Mouse (Mus musculus): ENCODE results near the gene Ppp2r5b. TPM values are rescaled to one million over a fixed set of nuclear protein-coding genes. Genes with fewer than 3 reads are reported as not detected.
A peak's percentile ranks its signal among the peaks of the same experiment; 100 is the strongest.

Ppp2r5b gene
- polyA plus RNA-seq, 2 experiments from 2014 or later, result 1.4 to 1.5 TPM

GRCm38 (mm10) chr19:6268670-6269132, 33.0 kb upstream of the Ppp2r5b start:
- no peak for ATAC-seq

- ATAC-seq, result peak; percentile 84
Measured at GRCm38 (mm10) chr19:6268170-6268528, 32.5 kb upstream of the Ppp2r5b start.

GRCm38 (mm10) chr19:6267306-6268169, 31.9 kb upstream of the Ppp2r5b start:
- ATAC-seq, result no peak

- no peak for ATAC-seq
Measured at GRCm38 (mm10) chr19:6265727-6266182, 30.1 kb upstream of the Ppp2r5b start.

- ATAC-seq, result no peak
Measured at GRCm38 (mm10) chr19:6264945-6265344, 29.3 kb upstream of the Ppp2r5b start.

- ATAC-seq, result no peak
Measured at GRCm38 (mm10) chr19:6264200-6264599, 28.5 kb upstream of the Ppp2r5b start.

- ATAC-seq, result no peak
Measured at GRCm38 (mm10) chr19:6262839-6263433, 27.3 kb upstream of the Ppp2r5b start.

GRCm38 (mm10) chr19:6262222-6262621, 26.6 kb upstream of the Ppp2r5b start:
- no peak for ATAC-seq

GRCm38 (mm10) chr19:6261379-6261778, 25.7 kb upstream of the Ppp2r5b start:
- no peak for ATAC-seq

- ATAC-seq, result no peak
Measured at GRCm38 (mm10) chr19:6260946-6261345, 25.3 kb upstream of the Ppp2r5b start.

- ATAC-seq, result no peak
Measured at GRCm38 (mm10) chr19:6260428-6260827, 24.8 kb upstream of the Ppp2r5b start.

GRCm38 (mm10) chr19:6253021-6253420, 17.3 kb upstream of the Ppp2r5b start:
- no peak for ATAC-seq

GRCm38 (mm10) chr19:6247526-6248300, 12.0 kb upstream of the Ppp2r5b start:
- ATAC-seq, result no peak

GRCm38 (mm10) chr19:6245806-6246205, 10.1 kb upstream of the Ppp2r5b start:
- ATAC-seq, result no peak

GRCm38 (mm10) chr19:6243226-6243625, 7.6 kb upstream of the Ppp2r5b start:
- no peak for ATAC-seq

GRCm38 (mm10) chr19:6242281-6242680, 6.6 kb upstream of the Ppp2r5b start:
- peak; percentile 70 for ATAC-seq

- ATAC-seq, result peak; percentile 87
Measured at GRCm38 (mm10) chr19:6241274-6242107, 5.8 kb upstream of the Ppp2r5b start, which contains the start of gene Atg2a. Gene Atg2a, plus strand, starts transcription at chr19:6241668.

GRCm38 (mm10) chr19:6240725-6241124, 5.1 kb upstream of the Ppp2r5b start:
- no peak for ATAC-seq

- no peak for ATAC-seq
Measured at GRCm38 (mm10) chr19:6240136-6240535, 4.5 kb upstream of the Ppp2r5b start.

- ATAC-seq, result no peak
Measured at GRCm38 (mm10) chr19:6238740-6239139, 3.1 kb upstream of the Ppp2r5b start.

GRCm38 (mm10) chr19:6236842-6237241, 1.2 kb upstream of the Ppp2r5b start:
- ATAC-seq, result no peak

GRCm38 (mm10) chr19:6236053-6236441, 375 bp upstream of the Ppp2r5b start:
- ATAC-seq, result peak; percentile 67

Data from activated CD4-positive, CD25-positive, alpha-beta regulatory T cell, adult 4 months (primary cell).